Mouse (Mus musculus) neutrophil, adult 5-6 weeks (primary cell): ENCODE data around the gene Mrps23. TPM values are rescaled to one million over a fixed set of nuclear protein-coding genes. Genes with fewer than 3 reads are reported as not detected.

Experiments
- total RNA-seq: library from RNA; stranded (forward); fragments of 200-1000 nt; gene quantifications from 2 replicates; pipeline ENCODE4 v1.2.3, GENCODE M21; 2017

Mrps23 gene
- total RNA-seq, 1 experiment from 2014 or later, result 28.5 TPM

Other genes starting within 250 kb of the Mrps23 start
- gene Dynll2, start 216.9 kb upstream of the Mrps23 start, total RNA-seq, result 5.7 and 6.1 TPM in 2 replicates
- gene Srsf1, start 157.0 kb upstream of the Mrps23 start, total RNA-seq, result 353 and 395 TPM in 2 replicates
- gene Vezf1, start 136.1 kb upstream of the Mrps23 start, total RNA-seq, result 45.5 and 47.7 TPM in 2 replicates
- gene Cuedc1, start 106.3 kb upstream of the Mrps23 start, total RNA-seq, result 6.3 and 7.1 TPM in 2 replicates
- gene Ccdc182, start 89.7 kb downstream of the Mrps23 start, total RNA-seq, result not detected in 2 replicates